Mouse (Mus musculus) T-cell, adult 2 months (primary cell): ENCODE data around the gene Glis3.

ENCODE experiments used
- DNase-seq: peaks from one replicate; pipeline ENCODE4 v3.0.0; 2022; ENCODE audit warnings: low spot score

Gene Glis3

DNA sequence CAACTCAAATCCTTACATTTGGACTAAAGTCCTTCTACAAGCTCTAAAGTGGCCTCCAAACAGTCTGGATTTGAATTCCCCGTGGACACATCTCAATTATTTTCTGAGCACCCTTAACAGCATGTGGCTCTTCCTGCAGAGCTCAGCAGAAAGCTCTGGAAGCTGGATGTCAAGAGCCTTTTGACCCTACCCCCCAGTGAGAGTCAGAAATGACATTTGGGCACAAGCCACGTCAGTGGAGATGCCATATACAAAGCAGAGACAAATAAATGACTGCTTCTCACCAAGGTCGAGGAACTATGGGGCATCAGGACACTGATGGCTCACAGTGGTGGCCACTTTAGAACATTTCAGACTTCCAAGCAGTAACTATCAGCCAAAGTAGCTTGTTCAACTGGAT is 146.3 kb downstream of the Glis3 start:
- no peak for DNase-seq

DNA sequence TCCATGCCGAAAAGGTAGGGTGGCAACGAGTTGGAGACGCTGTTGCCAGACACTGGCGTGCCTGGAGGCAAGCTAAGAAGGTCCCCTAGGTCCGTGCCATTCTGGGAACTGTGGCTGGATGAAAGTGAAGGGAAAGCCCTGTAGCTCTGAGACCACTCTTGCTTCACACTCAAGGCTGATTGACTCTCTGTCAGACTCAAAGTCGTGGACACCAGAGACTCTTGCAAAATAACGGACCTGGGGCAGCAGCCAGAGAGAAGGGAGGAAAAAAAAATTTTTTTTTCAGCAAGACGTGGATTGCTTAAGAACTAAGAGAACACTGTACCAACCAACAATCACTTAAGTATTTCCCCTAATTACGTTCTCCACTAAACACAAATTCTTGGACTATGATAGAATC is 148.1 kb downstream of the Glis3 start:
- DNase-seq = no peak

- DNase-seq = peak; percentile 22
Measured at GRCm38 (mm10) chr19:28530846-28531245, 149.0 kb downstream of the Glis3 start.

GRCm38 (mm10) chr19:28529006-28529405 is 150.9 kb downstream of the Glis3 start:
- no peak for DNase-seq

GRCm38 (mm10) chr19:28527446-28527845 is 152.4 kb downstream of the Glis3 start:
- DNase-seq = no peak

- DNase-seq = no peak
Measured at GRCm38 (mm10) chr19:28525331-28525730, 154.5 kb downstream of the Glis3 start.

- no peak for DNase-seq
Measured at GRCm38 (mm10) chr19:28522289-28522688, 157.6 kb downstream of the Glis3 start.

GRCm38 (mm10) chr19:28520761-28521181 is 159.1 kb downstream of the Glis3 start:
- DNase-seq = no peak

GRCm38 (mm10) chr19:28520128-28520745 is 159.6 kb downstream of the Glis3 start:
- DNase-seq = no peak

- no peak for DNase-seq
Measured at GRCm38 (mm10) chr19:28519296-28519695, 160.6 kb downstream of the Glis3 start.

DNA sequence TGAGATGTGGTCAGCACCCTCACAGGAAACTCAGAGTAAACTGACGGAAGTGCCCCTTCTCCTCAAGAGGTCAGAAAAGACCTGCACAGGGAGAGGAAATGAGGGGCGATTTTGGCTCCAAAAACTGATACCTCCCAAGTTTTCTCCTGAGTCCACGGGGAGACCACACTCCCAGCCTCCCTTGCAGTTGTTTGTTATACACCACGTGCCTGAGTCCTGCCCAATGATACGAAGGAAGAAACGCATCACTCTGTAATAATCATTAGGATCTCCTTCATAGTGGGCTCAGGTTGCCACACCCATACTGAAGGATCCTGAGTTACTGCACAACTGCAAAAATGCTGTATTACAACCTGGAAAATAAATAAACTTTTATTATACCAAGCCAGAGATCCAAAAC is 161.0 kb downstream of the Glis3 start:
- no peak for DNase-seq

GRCm38 (mm10) chr19:28518266-28518665 is 161.6 kb downstream of the Glis3 start:
- DNase-seq = no peak

GRCm38 (mm10) chr19:28517464-28518080 is 162.3 kb downstream of the Glis3 start:
- DNase-seq = no peak

DNA sequence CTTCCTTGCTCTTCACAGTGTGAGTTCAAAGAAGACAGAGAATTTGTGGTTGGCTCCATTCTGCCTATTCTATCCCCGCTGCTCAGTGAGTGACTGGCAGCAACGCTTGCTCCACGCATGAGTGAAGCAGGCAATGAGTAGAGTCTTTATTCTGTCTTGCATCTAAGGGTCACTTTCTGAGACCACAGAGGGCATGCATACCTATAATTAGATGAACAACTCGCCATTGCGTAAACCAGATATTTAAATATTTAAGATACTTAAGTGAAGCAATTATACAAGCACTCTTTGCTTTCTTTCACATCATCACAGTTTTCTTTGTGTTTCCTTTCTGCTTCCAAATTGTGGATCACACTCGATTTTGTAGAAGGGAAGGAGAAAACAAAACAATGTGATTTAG is 163.4 kb downstream of the Glis3 start:
- DNase-seq = no peak

DNA sequence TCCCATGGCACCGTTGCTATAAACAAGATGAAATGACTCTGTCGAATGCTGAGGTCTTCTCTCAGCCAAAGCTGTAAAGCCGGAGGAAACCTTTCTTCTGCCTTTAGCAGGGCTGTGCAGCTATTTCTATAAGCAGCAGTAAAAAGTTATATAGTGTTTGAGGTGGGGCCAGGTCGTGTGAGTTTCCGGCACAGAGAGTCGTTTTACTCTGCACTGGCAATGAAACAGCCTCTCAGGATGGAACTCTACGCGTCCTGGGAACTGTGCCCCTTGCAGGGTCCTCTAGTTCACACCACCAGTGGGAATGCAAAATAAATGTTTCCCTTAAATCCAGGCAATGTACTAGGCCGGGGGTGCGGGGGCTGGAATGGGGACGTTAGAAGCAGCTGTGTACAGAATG is 167.4 kb downstream of the Glis3 start:
- DNase-seq = no peak

GRCm38 (mm10) chr19:28511910-28512309 is 168.0 kb downstream of the Glis3 start:
- no peak for DNase-seq

- no peak for DNase-seq
Measured at GRCm38 (mm10) chr19:28505376-28505775, 174.5 kb downstream of the Glis3 start.

GRCm38 (mm10) chr19:28503011-28503410 is 176.9 kb downstream of the Glis3 start:
- no peak for DNase-seq

GRCm38 (mm10) chr19:28500975-28501374 is 178.9 kb downstream of the Glis3 start:
- no peak for DNase-seq

DNA sequence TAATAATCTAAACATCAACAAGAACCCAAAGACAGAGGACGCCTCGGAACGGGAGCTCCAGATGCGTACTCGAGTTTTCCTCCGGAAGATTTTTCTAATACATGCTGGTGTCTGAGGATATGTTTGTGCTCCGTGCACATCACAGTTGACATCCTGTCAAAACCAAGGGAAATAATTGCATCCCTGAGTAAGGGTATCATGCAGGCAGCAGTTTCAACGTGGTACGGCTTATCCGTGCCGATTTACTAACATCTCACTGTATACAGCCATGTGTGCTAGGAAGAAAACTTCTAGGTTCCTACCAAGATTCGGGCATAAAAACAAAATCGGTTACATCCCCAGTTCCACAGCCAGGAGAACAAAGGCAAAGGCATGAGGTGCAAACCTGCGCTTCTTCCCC is 179.4 kb downstream of the Glis3 start:
- no peak for DNase-seq

- no peak for DNase-seq
Measured at GRCm38 (mm10) chr19:28499786-28500185, 180.1 kb downstream of the Glis3 start.

- DNase-seq = no peak
Measured at GRCm38 (mm10) chr19:28495926-28496325, 184.0 kb downstream of the Glis3 start.

DNA sequence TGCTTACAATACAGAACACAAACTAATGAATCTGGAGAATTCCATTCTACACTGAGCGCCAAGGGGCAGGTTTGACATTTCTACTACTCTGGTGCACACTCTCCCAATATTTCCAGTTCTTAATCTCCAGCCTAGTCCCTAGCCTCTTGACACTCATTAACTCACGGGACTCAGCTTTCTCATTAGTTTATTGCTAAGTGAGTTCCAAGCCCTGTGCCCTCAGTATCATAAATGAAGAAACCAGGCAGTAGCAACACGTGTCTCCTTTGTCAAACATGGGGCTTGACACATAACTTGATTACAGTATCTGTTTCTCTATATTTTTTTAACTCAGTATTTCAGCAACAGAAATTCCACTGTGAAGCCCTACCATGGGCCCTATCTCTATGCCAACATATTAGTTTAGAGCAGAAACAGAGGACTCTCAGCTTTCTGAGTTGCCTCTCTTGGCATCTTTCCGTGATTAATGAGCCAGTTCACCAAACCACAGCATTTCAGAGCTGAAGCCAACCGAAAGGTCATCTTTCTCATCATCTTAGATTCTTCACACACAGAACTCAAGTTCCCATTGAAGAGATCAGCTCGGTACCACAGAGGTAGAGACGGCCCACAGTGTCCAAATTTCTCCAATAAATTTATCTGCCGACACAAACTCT is 186.1 kb downstream of the Glis3 start:
- DNase-seq = no peak

DNA sequence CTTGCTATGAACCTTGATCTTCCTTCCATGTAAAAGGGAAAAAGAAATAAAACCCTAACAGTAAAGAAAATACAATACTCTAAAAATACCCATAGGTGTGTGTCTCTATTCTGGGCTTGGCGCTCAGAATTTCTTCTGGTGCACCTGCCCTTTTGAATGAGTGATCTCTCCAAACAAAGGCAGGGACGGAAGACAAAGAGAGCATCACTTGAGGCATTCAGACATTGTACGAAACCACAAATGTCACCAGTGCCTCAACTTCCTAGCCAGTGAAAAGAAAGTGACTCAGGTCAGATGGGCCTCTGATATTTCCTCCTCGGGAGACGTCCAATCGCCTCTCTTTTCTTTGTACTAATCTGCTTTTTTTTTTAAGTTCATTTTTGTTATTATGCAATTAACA is 201.8 kb downstream of the Glis3 start:
- DNase-seq = no peak
